Mouse (Mus musculus) testis, adult 2 months (tissue): ENCODE results near the gene Srpk2. TPM values are rescaled to one million over a fixed set of nuclear protein-coding genes. Genes with fewer than 3 reads are reported as not detected.
"Not testable (repeated sequence)": the region's sequence is repeated elsewhere in the genome, so short reads cannot be mapped to it uniquely, and the experiment has no call there.

Experiments
- H3K27ac ChIP-seq: fragments of 200-500 bp; 2 replicates; pipeline ENCODE4 v1.5.1; 2012; ENCODE audit warnings: low read depth, low read length; ENCODE audit not compliant: control insufficient read depth, insufficient read depth
- H3K27me3 ChIP-seq: fragments of 200-500 bp; 2 replicates; pipeline ENCODE4 v1.6.1; 2012; ENCODE audit warnings: mild to moderate bottlenecking, low read length, moderate library complexity; ENCODE audit not compliant: control insufficient read depth, insufficient read depth
- H3K36me3 ChIP-seq: fragments of 200-500 bp; 2 replicates; pipeline ENCODE4 v1.6.1; 2012; ENCODE audit warnings: mild to moderate bottlenecking, low read length; ENCODE audit not compliant: control insufficient read depth, insufficient read depth
- H3K4me1 ChIP-seq: fragments of 200-500 bp; 2 replicates; pipeline ENCODE4 v1.6.1; 2012; ENCODE audit warnings: low read length; ENCODE audit not compliant: control insufficient read depth, insufficient read depth
- H3K4me3 ChIP-seq: fragments of 200-500 bp; 2 replicates; pipeline ENCODE4 v1.5.1; 2012; ENCODE audit warnings: low read depth, mild to moderate bottlenecking, low read length, moderate library complexity, mixed read lengths; ENCODE audit not compliant: control insufficient read depth
- CTCF ChIP-seq: fragments of 200-500 bp; IDR thresholded peaks from 2 replicates; pipeline ENCODE4 v1.5.1; 2012; ENCODE audit warnings: low read depth, mild to moderate bottlenecking, inconsistent platforms, low read length, moderate library complexity; ENCODE audit not compliant: control insufficient read depth, insufficient read depth, insufficient replicate concordance
- POLR2A ChIP-seq: fragments of 200-500 bp; IDR thresholded peaks from 2 replicates; pipeline ENCODE4 v1.6.1; 2012; ENCODE audit warnings: low read depth, mild to moderate bottlenecking, inconsistent platforms, low read length, moderate library complexity; ENCODE audit not compliant: control insufficient read depth
- polyA plus RNA-seq: library from polyadenylated mRNA; depleted of rRNA; stranded (reverse); fragments of >200 nt; gene quantifications from 2 replicates; pipeline ENCODE4 v1.2.3, GENCODE M21; 2012; rRNA removed

Gene Srpk2
- polyA plus RNA-seq, 1 experiment: 229 TPM

DNA sequence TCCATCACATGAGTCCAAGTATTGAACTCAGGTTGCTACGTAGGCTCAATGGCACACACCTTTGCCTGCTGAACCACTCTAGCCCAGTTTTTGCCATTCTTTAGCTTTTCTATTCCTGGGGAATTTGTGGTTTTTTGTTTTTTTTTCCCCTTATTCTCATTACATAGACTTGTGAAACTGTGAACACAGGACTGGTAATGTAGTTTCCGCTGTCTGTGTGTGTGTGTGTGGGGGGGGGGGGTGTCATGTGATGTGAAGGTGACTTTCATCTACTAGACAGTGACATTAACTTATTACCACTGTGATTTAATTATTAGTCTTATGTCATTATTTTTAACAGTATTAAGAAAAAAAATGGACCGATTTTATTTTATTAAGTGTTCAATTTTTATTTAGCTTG lies 220.2 kb downstream of the Srpk2 start:
- Histone ChIP-seq H3K4me1 (no peaks in the 10 kb centered on the region), H3K4me3 (no peak overlapping the region), H3K36me3 (peaks cover 3% of the 10 kb centered on the region), H3K27ac (no peak overlapping the region), H3K27me3 (no peaks in the 10 kb centered on the region)
- TF ChIP-seq POLR2A: no peak
- TF ChIP-seq CTCF: no peak

GRCm38 (mm10) chr5:23461688-23462087 lies 222.7 kb downstream of the Srpk2 start:
- Histone ChIP-seq H3K27ac (no peak overlapping the region), H3K36me3 (peaks cover 5% of the 10 kb centered on the region), H3K27me3 (no peaks in the 10 kb centered on the region), H3K4me3 (no peak overlapping the region), H3K4me1 (no peaks in the 10 kb centered on the region)
- TF ChIP-seq CTCF (no peak), POLR2A (no peak)

GRCm38 (mm10) chr5:23453561-23453960 lies 230.9 kb downstream of the Srpk2 start:
- not testable (repeated sequence) for H3K27me3 ChIP-seq, H3K27ac ChIP-seq, H3K4me1 ChIP-seq, H3K36me3 ChIP-seq, H3K4me3 ChIP-seq

Other genes starting within 250 kb of the Srpk2 start
- 4.4 and 5.2 TPM in 2 replicates for gene Pus7, start 99.1 kb upstream of the Srpk2 start, polyA plus RNA-seq
- gene Rint1, start 103.1 kb upstream of the Srpk2 start, polyA plus RNA-seq: 5.8 and 6.9 TPM in 2 replicates
- 107 and 115 TPM in 2 replicates for gene Tomm7, start 159.5 kb upstream of the Srpk2 start, polyA plus RNA-seq